Mouse (Mus musculus) intestine, postnatal 0 days (tissue): ENCODE results near the gene Ptges3. TPM values are rescaled to one million over a fixed set of nuclear protein-coding genes. Genes with fewer than 3 reads are reported as not detected.
A peak's percentile ranks its signal among the peaks of the same experiment; 100 is the strongest.

ENCODE experiments used
- ATAC-seq: fragments of 200-750 bp; cut with Nextera tagmentation; 2 replicates; pipeline ENCODE4 v1.8.0; 2017; ENCODE audit warnings: mild to moderate bottlenecking, moderate TSS enrichment, moderate library complexity
- H3K27ac ChIP-seq: fragments of 300-500 bp; sonication (generic); 2 replicates; pipeline ENCODE4 v1.5.1; 2014; ENCODE audit warnings: mild to moderate bottlenecking, low read depth, low read length, moderate library complexity
- H3K27me3 ChIP-seq: fragments of 300-500 bp; sonication (generic); replicated peaks from 2 replicates; pipeline ENCODE4 v1.6.1; 2014; ENCODE audit warnings: low read length, mixed read lengths; ENCODE audit not compliant: control insufficient read depth, insufficient read depth
- H3K36me3 ChIP-seq: fragments of 300-500 bp; sonication (generic); 2 replicates; pipeline ENCODE4 v1.6.1; 2014; ENCODE audit warnings: mild to moderate bottlenecking, moderate library complexity; ENCODE audit not compliant: control insufficient read depth, insufficient read depth
- H3K4me1 ChIP-seq: fragments of 300-500 bp; sonication (generic); replicated peaks from 2 replicates; pipeline ENCODE4 v1.6.1; 2014; ENCODE audit warnings: antibody characterized with exemption, low read length, mixed read lengths; ENCODE audit not compliant: control insufficient read depth, insufficient read depth
- H3K4me2 ChIP-seq: fragments of 300-500 bp; sonication (generic); replicated peaks from 2 replicates; pipeline ENCODE4 v1.6.1; 2014; ENCODE audit warnings: low read depth, mild to moderate bottlenecking, moderate library complexity
- H3K4me3 ChIP-seq: fragments of 300-500 bp; sonication (generic); 2 replicates; pipeline ENCODE4 v1.5.1; 2014; ENCODE audit warnings: low read depth, low read length
- H3K9ac ChIP-seq: fragments of 300-500 bp; sonication (generic); 2 replicates; pipeline ENCODE4 v1.6.1; 2014; ENCODE audit warnings: mild to moderate bottlenecking, low read depth, low read length
- H3K9me3 ChIP-seq: fragments of 300-500 bp; sonication (generic); 2 replicates; pipeline ENCODE4 v1.6.1; 2016; ENCODE audit warnings: mixed run types; ENCODE audit not compliant: control insufficient read depth
- CTCF ChIP-seq: sonication (generic); IDR thresholded peaks from 2 replicates; pipeline ENCODE4 v1.5.1; 2016; ENCODE audit warnings: low read depth, mild to moderate bottlenecking, control low read depth, antibody characterized with exemption, moderate library complexity
- WGBS: fragments of 180-500 bp; shearing (Covaris S2); extraction: QIAGEN DNeasy Blood & Tissue Kit; methylation state at CpG from one replicate; pipeline ENCODE4 v1.1.7; 2014; 5-methylcytosine and 5-hydroxymethylcytosine counted together
- polyA plus RNA-seq: library from polyadenylated mRNA; unstranded; fragments of >200 nt; fragmentation: Nextera tagmentation; extraction: Ambion mirVana; gene quantifications from 2 replicates; pipeline ENCODE4 v1.2.1, GENCODE M21; 2015

The Ptges3 gene
- polyA plus RNA-seq, 1 experiment from 2014 or later, result 269 TPM

DNA sequence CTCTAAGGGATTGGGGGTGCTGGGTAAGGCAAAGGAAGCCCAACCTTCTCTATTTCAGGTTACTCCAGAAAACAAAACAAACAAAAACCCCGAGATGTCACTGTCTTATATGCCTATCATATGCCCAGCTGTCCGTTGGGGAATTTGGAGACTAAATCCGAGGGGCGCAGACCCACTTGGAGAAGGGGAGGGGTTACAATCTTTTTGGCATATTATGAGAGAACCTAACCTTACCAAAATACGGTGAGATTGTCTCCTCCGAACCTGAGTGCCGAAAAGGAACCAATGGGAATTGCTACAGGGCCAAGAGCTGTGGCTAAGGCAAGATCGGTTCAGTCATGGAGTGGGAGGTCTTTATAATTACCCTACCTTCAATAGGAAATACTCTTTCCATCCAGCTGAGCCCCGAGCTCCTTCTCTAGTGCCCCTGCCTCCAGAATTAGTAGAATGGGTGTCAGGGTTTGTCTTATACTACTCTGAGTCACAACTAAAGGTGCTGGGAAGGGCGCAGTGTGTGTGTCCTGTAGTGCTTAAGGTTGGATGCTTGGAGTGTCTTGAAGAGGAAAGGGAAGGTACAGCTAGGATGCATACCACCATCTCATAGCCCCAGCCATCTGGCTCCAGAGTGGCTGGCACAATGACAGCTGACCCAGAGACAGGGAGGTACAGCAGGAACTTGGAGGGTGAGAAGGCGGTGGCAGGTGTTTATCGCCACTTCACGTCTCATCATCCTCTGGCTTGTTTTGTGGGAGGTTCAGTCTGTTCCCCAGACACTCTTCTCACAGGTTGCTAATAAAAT, 34.9 kb downstream of the Ptges3 start:
- H3K4me3 ChIP-seq, result peak overlapping the region; percentile 88
- peak overlapping the region; percentile 75 for H3K9ac ChIP-seq
- peak overlapping the region; percentile 94 for H3K27ac ChIP-seq
- TF ChIP-seq CTCF, result no peak
- no peaks in the 10 kb centered on the region for H3K9me3 ChIP-seq
- H3K4me2 ChIP-seq, result peak overlapping the region; percentile 89
- ATAC-seq, result no peak
- H3K4me1 ChIP-seq, result peaks cover 11% of the 10 kb centered on the region; the same call in 1 of the 2 replicates
- H3K36me3 ChIP-seq, result peaks cover 14% of the 10 kb centered on the region
- WGBS, result 24% methylated on average over 13 of the region's 13 CpGs
- no peaks in the 10 kb centered on the region for H3K27me3 ChIP-seq

DNA sequence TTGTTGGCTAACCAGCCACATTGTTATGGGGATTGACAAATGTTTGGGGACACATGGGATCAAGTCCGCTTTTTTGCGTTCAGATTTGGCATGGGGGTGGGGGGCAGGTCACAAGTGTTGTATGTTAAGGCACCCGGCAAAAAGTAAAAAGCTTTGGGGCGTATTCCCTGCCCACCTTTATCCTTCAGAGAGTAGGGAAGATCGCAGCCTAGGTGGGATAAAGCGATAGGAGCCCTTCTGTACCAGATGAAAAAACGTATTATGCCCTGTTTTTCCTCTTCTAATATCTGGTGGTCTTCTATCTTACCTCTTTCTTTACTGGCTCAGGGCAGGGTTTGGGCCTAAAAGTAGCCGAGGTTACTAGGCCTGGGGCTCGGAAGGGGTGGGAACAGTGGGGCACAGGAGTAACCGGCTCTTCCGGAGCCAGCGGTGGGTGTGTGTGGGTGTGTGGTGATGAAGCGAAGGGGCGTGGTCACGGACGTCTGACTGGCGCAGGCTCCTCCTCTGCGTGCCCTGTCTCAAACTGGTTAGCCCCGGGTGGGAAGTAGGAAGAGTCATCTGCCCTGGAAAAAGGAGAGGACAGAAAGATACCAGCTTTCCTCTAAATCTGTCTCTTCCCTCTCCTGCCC, 35.7 kb downstream of the Ptges3 start:
- TF ChIP-seq CTCF, result no peak
- Histone ChIP-seq H3K4me3 (peak overlapping the region; percentile 88), H3K9me3 (no peaks in the 10 kb centered on the region), H3K4me1 (peaks cover 11% of the 10 kb centered on the region; the same call in 1 of the 2 replicates), H3K4me2 (peak overlapping the region; percentile 89), H3K27me3 (no peaks in the 10 kb centered on the region), H3K27ac (peak overlapping the region; percentile 94), H3K9ac (peak overlapping the region; percentile 12; the same call in 1 of the 2 replicates), H3K36me3 (peaks cover 6% of the 10 kb centered on the region)
- peak; percentile 52 for ATAC-seq
- WGBS, result 14% methylated on average over 19 of the region's 19 CpGs

DNA sequence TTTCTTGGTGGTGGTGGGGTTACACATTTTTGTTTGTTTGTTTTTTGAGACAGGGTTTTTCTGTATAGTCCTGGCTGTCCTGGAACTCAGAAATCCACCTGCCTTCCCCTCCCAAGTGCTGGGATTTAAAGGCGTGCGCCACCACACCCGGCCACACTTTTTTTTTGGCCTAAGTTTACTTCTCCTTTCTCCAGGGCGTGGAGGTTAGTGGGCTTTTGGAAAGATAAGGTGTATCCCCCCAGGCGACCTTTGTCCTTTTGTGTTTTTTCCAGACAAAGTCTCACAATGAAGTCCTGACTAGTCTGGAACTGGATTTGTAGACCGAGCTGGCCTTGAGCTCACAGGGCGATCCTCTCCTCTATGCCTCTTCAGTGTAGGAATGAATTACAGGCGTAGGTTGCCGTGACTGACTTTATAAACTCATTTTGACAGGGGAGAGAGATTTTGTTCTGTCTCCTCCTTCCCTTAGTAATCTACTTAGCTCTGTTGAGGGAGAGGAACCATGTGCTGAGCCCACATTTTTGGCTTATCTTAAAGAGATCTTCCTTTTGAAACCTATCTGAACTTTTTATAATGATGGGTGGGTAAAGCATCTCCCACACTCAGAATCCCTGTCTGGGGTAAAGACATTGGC, 36.4 kb downstream of the Ptges3 start:
- peak overlapping the region; percentile 94 for H3K27ac ChIP-seq
- H3K4me2 ChIP-seq, result peak overlapping the region; percentile 89
- H3K4me1 ChIP-seq, result peaks cover 11% of the 10 kb centered on the region; the same call in 1 of the 2 replicates
- H3K9me3 ChIP-seq, result no peaks in the 10 kb centered on the region
- TF ChIP-seq CTCF, result no peak
- ATAC-seq, result no peak
- no peaks in the 10 kb centered on the region for H3K36me3 ChIP-seq
- no peaks in the 10 kb centered on the region for H3K27me3 ChIP-seq
- peak overlapping the region; percentile 12; the same call in 1 of the 2 replicates for H3K9ac ChIP-seq
- 27% methylated on average over 9 of the region's 9 CpGs for WGBS
- H3K4me3 ChIP-seq, result peak overlapping the region; percentile 88

DNA sequence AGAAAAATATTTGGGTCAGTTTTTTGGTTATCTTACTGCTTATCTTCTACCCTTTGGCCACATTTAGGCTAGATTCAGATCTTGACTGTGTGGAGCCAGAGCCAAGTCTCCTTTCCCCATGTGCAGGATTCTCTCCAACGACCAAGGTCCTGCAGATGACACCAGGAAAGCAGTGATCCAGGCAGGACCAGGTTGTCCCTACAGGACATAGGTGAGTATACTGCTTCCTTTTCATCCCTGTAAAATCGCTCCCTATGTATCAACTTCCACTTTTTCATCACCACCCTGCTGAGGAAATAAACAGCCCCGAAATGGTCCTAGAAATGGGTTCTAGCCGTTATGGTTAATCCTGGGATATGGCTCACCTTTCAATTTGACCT, 37.5 kb downstream of the Ptges3 start:
- 26% methylated on average over 4 of the region's 4 CpGs for WGBS
- peak overlapping the region; percentile 81; the same call in 1 of the 2 replicates for H3K4me2 ChIP-seq
- TF ChIP-seq CTCF, result no peak
- H3K36me3 ChIP-seq, result no peaks in the 10 kb centered on the region
- no peak for ATAC-seq
- peak overlapping the region; percentile 83 for H3K4me3 ChIP-seq
- H3K4me1 ChIP-seq, result peaks cover 6% of the 10 kb centered on the region; the same call in 1 of the 2 replicates
- no peak overlapping the region for H3K9ac ChIP-seq
- no peaks in the 10 kb centered on the region for H3K9me3 ChIP-seq
- H3K27me3 ChIP-seq, result no peaks in the 10 kb centered on the region
- H3K27ac ChIP-seq, result no peak overlapping the region

GRCm38 (mm10) chr10:128096693-128097586, 38.2 kb downstream of the Ptges3 start:
- Histone ChIP-seq H3K36me3 (no peaks in the 10 kb centered on the region), H3K4me2 (peak overlapping the region; percentile 81), H3K9ac (peak overlapping the region; percentile 87), H3K9me3 (no peaks in the 10 kb centered on the region), H3K27ac (peak overlapping the region; percentile 67), H3K4me3 (peak overlapping the region; percentile 83), H3K27me3 (no peaks in the 10 kb centered on the region), H3K4me1 (peaks cover 6% of the 10 kb centered on the region; the same call in 1 of the 2 replicates)
- peak; percentile 41 for ATAC-seq
- under 1% methylated on average over 84 of the region's 86 CpGs for WGBS
- peak; percentile 17; the same call in 1 of the 2 replicates for TF ChIP-seq CTCF
